Mouse (Mus musculus): ENCODE measurements around the gene Jtb. TPM values are rescaled to one million over a fixed set of nuclear protein-coding genes. Genes with fewer than 3 reads are reported as not detected.
"Not testable (repeated sequence)": the region's sequence is repeated elsewhere in the genome, so short reads cannot be mapped to it uniquely, and the experiment has no call there.

The Jtb gene
- polyA plus RNA-seq, 1 experiment from 2014 or later: 97.0 TPM

- peaks cover 14% of the 10 kb centered on the region for H3K4me1 ChIP-seq (ENCODE audit: control insufficient read depth, insufficient read depth, low read depth, low read length)
- H3K27me3 ChIP-seq (replicated peaks; ENCODE audit: control insufficient read depth, insufficient read depth, low read length): no peaks in the 10 kb centered on the region
- no peaks in the 10 kb centered on the region for H3K9me3 ChIP-seq (ENCODE audit: control insufficient read depth, low read length)
- 67% methylated on average over 2 of the region's 2 CpGs for WGBS
- H3K27ac ChIP-seq (ENCODE audit: low read depth, low read length): no peak overlapping the region
- no peak overlapping the region for H3K4me3 ChIP-seq (ENCODE audit: low read length)
- no peak overlapping the region for H3K4me2 ChIP-seq (ENCODE audit: low read length)
- H3K9ac ChIP-seq (ENCODE audit: low read depth, low read length): no peak overlapping the region
- ATAC-seq: no peak
- H3K36me3 ChIP-seq (ENCODE audit: control insufficient read depth, insufficient read depth, low read length): no peaks in the 10 kb centered on the region
These were observed 14.0 kb downstream of the Jtb start for GRCm38 (mm10) chr3:90245406-90245805.

- Histone ChIP-seq H3K4me1 (ENCODE audit: control insufficient read depth, insufficient read depth, low read depth, low read length) (peaks cover 14% of the 10 kb centered on the region), H3K9ac (ENCODE audit: low read depth, low read length) (peak overlapping the region; percentile 66), H3K27me3 (replicated peaks; ENCODE audit: control insufficient read depth, insufficient read depth, low read length) (no peaks in the 10 kb centered on the region), H3K36me3 (ENCODE audit: control insufficient read depth, insufficient read depth, low read length) (0 out of 2 replicates have a peak, but pooled peaks cover 2% of the 10 kb centered on the region), H3K27ac (ENCODE audit: low read depth, low read length) (peak overlapping the region; percentile 83), H3K9me3 (ENCODE audit: control insufficient read depth, low read length) (no peaks in the 10 kb centered on the region), H3K4me3 (ENCODE audit: low read length) (peak overlapping the region; percentile 62), H3K4me2 (ENCODE audit: low read length) (peak overlapping the region; percentile 76)
- ATAC-seq: no peak; the same call in 1 of the 2 replicates
- WGBS: 0% methylated on average over 3 of the region's 3 CpGs
These were observed 16.2 kb downstream of the Jtb start for GRCm38 (mm10) chr3:90247630-90247959.

GRCm38 (mm10) chr3:90247960-90248745 lies 16.8 kb downstream of the Jtb start, which contains the start of gene Slc39a1:
Gene Slc39a1, plus strand, starts transcription at chr3:90248172.
- peak; percentile 96 for ATAC-seq
- peaks cover 14% of the 10 kb centered on the region for H3K4me1 ChIP-seq (ENCODE audit: control insufficient read depth, insufficient read depth, low read depth, low read length)
- H3K9me3 ChIP-seq (ENCODE audit: control insufficient read depth, low read length): no peaks in the 10 kb centered on the region
- 0 out of 2 replicates have a peak, but pooled peaks cover 2% of the 10 kb centered on the region for H3K36me3 ChIP-seq (ENCODE audit: control insufficient read depth, insufficient read depth, low read length)
- no peaks in the 10 kb centered on the region for H3K27me3 ChIP-seq (replicated peaks; ENCODE audit: control insufficient read depth, insufficient read depth, low read length)
- peak within 1 kb of the TSS; percentile 96 for H3K4me2 ChIP-seq (ENCODE audit: low read length)
- peak within 1 kb of the TSS; percentile 62 for H3K4me3 ChIP-seq (ENCODE audit: low read length)
- H3K27ac ChIP-seq (ENCODE audit: low read depth, low read length): peak within 1 kb of the TSS; percentile 83
- H3K9ac ChIP-seq (ENCODE audit: low read depth, low read length): peak within 1 kb of the TSS; percentile 73
- WGBS: under 1% methylated on average over 44 of the region's 44 CpGs

GRCm38 (mm10) chr3:90248746-90249100 lies 17.3 kb downstream of the Jtb start:
- Histone ChIP-seq H3K4me3 (ENCODE audit: low read length) (peak overlapping the region; percentile 62), H3K9ac (ENCODE audit: low read depth, low read length) (peak overlapping the region; percentile 73), H3K9me3 (ENCODE audit: control insufficient read depth, low read length) (no peaks in the 10 kb centered on the region), H3K27ac (ENCODE audit: low read depth, low read length) (peak overlapping the region; percentile 80), H3K4me1 (ENCODE audit: control insufficient read depth, insufficient read depth, low read depth, low read length) (peaks cover 10% of the 10 kb centered on the region), H3K27me3 (replicated peaks; ENCODE audit: control insufficient read depth, insufficient read depth, low read length) (no peaks in the 10 kb centered on the region), H3K36me3 (ENCODE audit: control insufficient read depth, insufficient read depth, low read length) (0 out of 2 replicates have a peak, but pooled peaks cover 2% of the 10 kb centered on the region), H3K4me2 (ENCODE audit: low read length) (peak overlapping the region; percentile 96)
- WGBS: 10% methylated on average over 10 of the region's 10 CpGs
- ATAC-seq: no peak

GRCm38 (mm10) chr3:90250791-90251190 lies 19.4 kb downstream of the Jtb start:
- Histone ChIP-seq H3K4me3 (ENCODE audit: low read length) (no peak overlapping the region), H3K4me2 (ENCODE audit: low read length) (no peak overlapping the region), H3K27ac (ENCODE audit: low read depth, low read length) (no peak overlapping the region), H3K27me3 (replicated peaks; ENCODE audit: control insufficient read depth, insufficient read depth, low read length) (no peaks in the 10 kb centered on the region), H3K4me1 (ENCODE audit: control insufficient read depth, insufficient read depth, low read depth, low read length) (peaks cover 19% of the 10 kb centered on the region), H3K36me3 (ENCODE audit: control insufficient read depth, insufficient read depth, low read length) (0 out of 2 replicates have a peak, but pooled peaks cover 2% of the 10 kb centered on the region), H3K9ac (ENCODE audit: low read depth, low read length) (no peak overlapping the region), H3K9me3 (ENCODE audit: control insufficient read depth, low read length) (no peaks in the 10 kb centered on the region)
- no peak for ATAC-seq
- 91% methylated on average over 6 of the region's 6 CpGs for WGBS

- H3K27ac ChIP-seq (ENCODE audit: low read depth, low read length); H3K36me3 ChIP-seq (ENCODE audit: control insufficient read depth, insufficient read depth, low read length); H3K27me3 ChIP-seq (replicated peaks; ENCODE audit: control insufficient read depth, insufficient read depth, low read length); H3K9me3 ChIP-seq (ENCODE audit: control insufficient read depth, low read length); H3K4me3 ChIP-seq (ENCODE audit: low read length); ATAC-seq; H3K9ac ChIP-seq (ENCODE audit: low read depth, low read length); H3K4me2 ChIP-seq (ENCODE audit: low read length): not testable (repeated sequence)
- WGBS: 97% methylated on average over 7 of the region's 12 CpGs
- H3K4me1 ChIP-seq (ENCODE audit: control insufficient read depth, insufficient read depth, low read depth, low read length): peaks cover 24% of the 10 kb centered on the region
These were observed 20.4 kb downstream of the Jtb start for GRCm38 (mm10) chr3:90251731-90252226.

GRCm38 (mm10) chr3:90252659-90253058 lies 21.3 kb downstream of the Jtb start:
- ATAC-seq; H3K36me3 ChIP-seq (ENCODE audit: control insufficient read depth, insufficient read depth, low read length); H3K4me3 ChIP-seq (ENCODE audit: low read length); H3K27ac ChIP-seq (ENCODE audit: low read depth, low read length); H3K4me2 ChIP-seq (ENCODE audit: low read length); H3K9ac ChIP-seq (ENCODE audit: low read depth, low read length); H3K27me3 ChIP-seq (replicated peaks; ENCODE audit: control insufficient read depth, insufficient read depth, low read length); H3K9me3 ChIP-seq (ENCODE audit: control insufficient read depth, low read length): not testable (repeated sequence)
- 98% methylated on average over 2 of the region's 2 CpGs for WGBS
- peaks cover 21% of the 10 kb centered on the region for H3K4me1 ChIP-seq (ENCODE audit: control insufficient read depth, insufficient read depth, low read depth, low read length)

- H3K4me2 ChIP-seq (ENCODE audit: low read length): peak overlapping the region; percentile 61
- H3K9me3 ChIP-seq (ENCODE audit: control insufficient read depth, low read length); H3K36me3 ChIP-seq (ENCODE audit: control insufficient read depth, insufficient read depth, low read length); H3K9ac ChIP-seq (ENCODE audit: low read depth, low read length); H3K27me3 ChIP-seq (replicated peaks; ENCODE audit: control insufficient read depth, insufficient read depth, low read length); H3K4me3 ChIP-seq (ENCODE audit: low read length); H3K27ac ChIP-seq (ENCODE audit: low read depth, low read length); ATAC-seq: not testable (repeated sequence)
- WGBS: 100% methylated on average over 1 of the region's 1 CpGs
- peaks cover 20% of the 10 kb centered on the region for H3K4me1 ChIP-seq (ENCODE audit: control insufficient read depth, insufficient read depth, low read depth, low read length)
These were observed 21.8 kb downstream of the Jtb start for GRCm38 (mm10) chr3:90253174-90253573.

GRCm38 (mm10) chr3:90253653-90254418 lies 22.4 kb downstream of the Jtb start, which contains the start of gene Crtc2:
Gene Crtc2, plus strand, starts transcription at chr3:90254163.
- Histone ChIP-seq H3K27ac (ENCODE audit: low read depth, low read length) (peak within 1 kb of the TSS; percentile 87), H3K4me3 (ENCODE audit: low read length) (peak within 1 kb of the TSS; percentile 92), H3K4me2 (ENCODE audit: low read length) (peak within 1 kb of the TSS; percentile 96), H3K9me3 (ENCODE audit: control insufficient read depth, low read length) (no peaks in the 10 kb centered on the region), H3K4me1 (ENCODE audit: control insufficient read depth, insufficient read depth, low read depth, low read length) (peaks cover 16% of the 10 kb centered on the region), H3K9ac (ENCODE audit: low read depth, low read length) (peak within 1 kb of the TSS; percentile 92), H3K36me3 (ENCODE audit: control insufficient read depth, insufficient read depth, low read length) (peaks cover 10% of the 10 kb centered on the region; the same call in 1 of the 2 replicates), H3K27me3 (replicated peaks; ENCODE audit: control insufficient read depth, insufficient read depth, low read length) (no peaks in the 10 kb centered on the region)
- ATAC-seq: peak; percentile 97
- WGBS: under 1% methylated on average over 37 of the region's 40 CpGs

All from hindbrain, embryonic 16.5 days (tissue).